Mouse (Mus musculus): ENCODE data around the gene Ckap5.

Ckap5 gene

DNA sequence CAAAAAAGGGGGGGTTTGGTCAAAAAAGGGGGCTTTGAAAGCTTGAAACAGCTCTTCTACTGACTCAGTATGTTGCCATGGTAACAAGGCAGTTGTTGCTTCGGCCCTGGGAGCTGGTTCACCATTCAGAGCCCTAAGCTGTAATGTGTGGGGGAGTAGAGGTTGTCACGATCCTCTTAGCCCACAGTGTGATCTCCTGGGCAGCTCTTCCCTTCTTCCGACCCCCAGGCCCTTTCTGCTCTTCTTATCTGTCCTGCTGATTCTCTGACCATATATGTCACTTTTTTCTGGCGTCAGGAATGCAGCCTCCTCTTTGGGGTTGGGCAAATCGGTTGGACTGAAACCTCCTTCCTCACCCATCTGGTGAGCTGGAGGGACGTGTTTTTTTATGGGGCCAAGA lies 126.3 kb downstream of the Ckap5 start:
- peak; percentile 11 for DNase-seq (ENCODE audit: low read depth, low spot score)

DNA sequence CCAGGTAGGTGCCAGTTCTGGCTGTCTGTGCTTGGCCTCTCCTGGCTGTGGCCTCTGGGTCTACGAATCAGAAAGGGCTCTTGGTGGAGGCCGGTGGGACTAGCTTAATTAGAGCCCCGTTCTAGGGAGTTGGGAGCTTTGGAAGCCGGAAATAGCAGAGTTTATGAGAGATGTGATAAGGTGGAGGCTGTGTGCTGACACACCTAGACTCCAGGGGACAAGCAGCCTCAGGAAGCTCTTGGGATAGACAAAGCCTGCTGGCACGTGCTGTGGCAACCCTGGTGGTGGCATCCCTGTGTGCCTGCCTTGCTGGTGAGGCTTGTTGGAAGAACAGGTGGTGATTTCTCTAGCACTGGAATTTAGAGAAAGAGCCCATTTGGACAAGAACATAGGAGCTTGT lies 128.8 kb downstream of the Ckap5 start:
- no peak for DNase-seq (ENCODE audit: low read depth, low spot score)

DNA sequence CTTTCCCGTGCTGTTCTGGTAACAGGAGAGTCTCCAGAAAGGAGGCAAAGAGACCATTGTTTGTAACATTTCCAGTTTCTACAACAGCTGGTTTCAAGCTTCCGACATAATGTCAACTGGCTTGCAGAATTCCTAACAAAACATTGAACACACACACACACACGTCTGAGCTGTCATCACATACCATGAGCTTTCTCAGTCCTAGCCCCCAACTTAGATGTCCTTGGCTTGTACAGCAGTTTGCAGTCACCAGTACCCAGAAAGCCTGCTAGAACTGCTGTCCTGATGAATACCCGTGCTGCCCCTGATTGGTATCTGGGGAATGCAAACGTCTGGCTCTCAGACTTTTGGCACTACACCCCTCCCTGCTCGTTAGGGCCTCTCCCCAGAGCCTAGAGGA lies 129.3 kb downstream of the Ckap5 start:
- DNase-seq (ENCODE audit: low read depth, low spot score), result no peak

DNA sequence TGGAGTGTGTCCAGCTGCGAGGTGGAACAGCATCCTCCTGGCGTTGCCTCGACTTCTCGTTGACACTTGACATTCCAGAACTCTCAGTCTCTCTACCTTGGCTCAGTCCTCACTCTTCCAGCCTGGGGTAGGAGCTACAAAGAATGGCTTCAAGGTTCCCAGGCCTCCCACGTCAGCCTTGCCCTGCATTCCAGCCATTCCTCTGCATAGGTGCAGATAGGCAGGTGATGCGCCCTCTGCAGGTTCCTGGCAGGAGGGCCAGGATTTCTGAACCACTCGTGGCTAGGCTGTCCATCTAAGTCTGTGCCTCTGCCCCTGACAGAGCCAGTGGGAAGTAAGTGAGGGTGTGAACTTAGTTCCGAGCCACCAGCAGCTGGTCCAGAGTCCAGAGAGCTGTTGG lies 130.2 kb downstream of the Ckap5 start:
- DNase-seq (ENCODE audit: low read depth, low spot score), result no peak

DNA sequence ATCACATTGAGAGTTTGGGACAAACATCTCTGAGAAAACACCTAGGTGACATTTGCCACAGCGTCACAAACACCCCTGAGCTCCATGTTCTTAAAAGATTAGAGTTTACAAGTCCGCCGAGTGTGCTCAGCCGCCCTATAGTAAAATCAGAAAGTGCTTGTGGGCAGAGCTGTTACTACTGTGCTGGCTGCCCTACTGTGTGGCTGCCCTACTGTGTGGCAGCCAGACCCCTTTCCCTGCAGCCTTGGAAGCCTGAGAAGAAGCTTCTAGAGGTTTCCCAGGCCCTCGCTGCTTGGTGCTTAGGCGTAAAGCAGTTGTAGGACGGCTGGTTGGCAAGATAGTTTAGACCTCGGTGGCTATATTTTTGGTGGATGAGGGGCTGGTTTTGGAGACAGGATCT lies 133.1 kb downstream of the Ckap5 start:
- DNase-seq (ENCODE audit: low read depth, low spot score), result no peak

DNA sequence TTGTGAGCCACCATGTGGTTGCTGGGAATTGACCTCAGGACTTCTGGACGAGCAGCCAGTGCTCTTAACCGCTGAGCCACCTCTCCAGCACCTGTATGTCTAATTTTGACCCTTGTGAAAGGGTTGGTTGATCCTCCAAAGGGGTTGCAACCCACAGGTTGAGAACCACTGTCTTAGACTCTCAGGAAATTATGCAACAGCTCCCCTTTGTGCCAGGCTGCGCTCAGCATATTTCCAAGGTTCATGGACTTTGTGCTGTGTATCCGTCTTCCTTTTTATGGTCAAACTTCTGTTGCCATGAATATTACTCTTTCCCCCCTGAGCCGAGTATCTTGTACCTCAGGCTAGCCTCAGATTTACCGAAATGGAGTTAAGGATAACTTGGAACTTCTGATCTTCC lies 134.4 kb downstream of the Ckap5 start:
- no peak for DNase-seq (ENCODE audit: low read depth, low spot score)

DNA sequence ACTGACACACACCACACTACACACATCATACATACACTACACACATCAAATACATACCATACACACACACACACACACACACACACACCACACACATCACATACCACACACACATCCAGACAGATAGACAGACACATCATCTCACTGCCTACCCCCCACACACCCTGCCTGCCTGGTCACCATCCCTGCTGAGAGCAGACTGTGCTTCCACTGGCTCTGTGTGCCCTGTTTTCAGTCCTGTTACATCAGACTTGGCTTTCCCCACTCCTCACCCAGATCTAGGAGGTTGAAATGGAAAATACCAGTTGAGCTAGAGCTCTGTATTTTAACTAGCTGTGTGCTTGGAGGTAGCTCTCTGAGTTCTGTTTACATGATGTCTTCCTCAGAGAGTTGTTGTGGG lies 138.2 kb downstream of the Ckap5 start:
- DNase-seq (ENCODE audit: low read depth, low spot score), result no peak

DNA sequence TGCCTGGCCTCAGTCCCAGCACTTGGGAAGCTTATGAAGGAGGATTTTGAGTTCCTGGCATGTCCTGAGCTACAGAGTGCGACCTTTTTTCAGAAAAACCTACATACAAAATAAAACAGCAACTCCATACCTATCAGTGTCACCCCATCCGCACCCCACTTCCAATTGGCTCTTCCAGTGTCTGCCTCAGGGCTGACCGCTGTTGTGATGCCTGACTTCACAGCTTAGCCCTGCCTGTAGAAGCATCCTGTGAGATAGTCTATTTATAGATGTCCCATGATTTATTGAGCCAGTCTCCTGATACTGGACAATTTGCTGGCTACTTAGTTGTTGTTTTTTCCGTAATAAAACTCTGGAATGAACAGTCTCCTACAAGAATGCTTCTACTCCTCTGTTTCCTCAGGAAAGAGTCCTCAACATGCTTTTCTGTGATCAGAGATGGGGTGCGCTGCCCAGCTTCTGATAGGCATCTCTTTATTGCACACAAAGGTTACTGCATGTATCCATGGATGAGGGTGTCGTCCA lies 139.9 kb downstream of the Ckap5 start:
- no peak for DNase-seq (ENCODE audit: low read depth, low spot score)

DNA sequence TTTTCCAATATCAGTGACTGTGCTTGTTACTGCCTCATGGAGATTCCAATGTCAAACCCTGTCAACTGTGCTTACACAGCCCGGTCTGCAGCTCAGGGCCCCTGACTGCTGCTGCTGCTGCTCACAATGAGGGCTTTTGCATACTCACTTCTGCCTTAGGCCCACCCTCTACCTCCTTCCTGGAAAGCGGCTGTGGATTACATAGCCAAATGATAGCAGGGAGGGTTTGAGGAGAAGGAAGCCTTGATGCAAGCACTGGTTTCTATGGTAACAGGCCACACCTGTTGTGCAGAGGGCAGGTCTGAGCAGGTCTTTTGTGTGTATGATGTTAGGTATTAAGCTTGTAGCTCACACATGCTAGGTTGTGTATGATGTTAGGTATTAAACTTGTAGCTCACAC lies 141.2 kb downstream of the Ckap5 start:
- no peak for DNase-seq (ENCODE audit: low read depth, low spot score)

DNA sequence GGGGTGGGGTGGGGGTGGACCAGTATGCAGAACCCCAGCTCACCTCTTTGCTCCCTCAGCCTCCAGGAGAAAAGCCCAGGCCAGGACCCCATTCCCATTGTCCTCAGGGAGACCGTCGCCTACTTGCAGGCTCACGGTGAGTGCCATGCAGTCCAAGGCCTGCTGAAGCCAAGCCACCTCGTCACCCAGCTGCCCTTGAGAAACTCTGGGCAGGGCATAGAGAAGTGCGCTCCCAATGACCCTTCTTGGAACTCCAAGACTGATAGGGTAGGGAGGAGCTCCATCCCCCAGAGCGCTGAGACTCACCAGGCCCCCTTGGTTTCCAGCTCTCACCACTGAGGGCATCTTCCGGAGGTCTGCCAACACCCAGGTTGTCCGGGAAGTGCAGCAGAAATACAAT lies 142.8 kb downstream of the Ckap5 start:
- DNase-seq (ENCODE audit: low read depth, low spot score), result no peak

DNA sequence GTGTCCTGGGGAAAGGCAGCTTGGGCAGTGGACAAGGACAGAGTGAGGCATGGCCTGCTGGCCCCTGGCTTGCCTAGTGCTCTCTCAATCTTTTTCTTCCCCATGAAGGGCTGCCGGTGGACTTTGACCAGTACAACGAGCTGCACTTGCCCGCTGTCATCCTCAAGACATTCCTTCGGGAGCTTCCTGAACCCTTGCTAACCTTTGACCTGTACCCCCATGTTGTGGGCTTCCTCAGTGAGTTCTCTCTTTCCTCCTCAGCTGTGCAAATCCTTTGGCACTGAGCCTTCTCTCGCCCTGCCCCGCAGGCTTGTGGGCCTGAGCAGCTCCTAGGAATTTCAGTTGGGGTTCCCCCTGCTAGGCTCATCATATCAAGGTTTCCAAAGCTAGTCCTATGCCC lies 143.5 kb downstream of the Ckap5 start:
- no peak for DNase-seq (ENCODE audit: low read depth, low spot score)
